Mouse (Mus musculus) kidney, adult 2 months (tissue): ENCODE measurements around the gene Exoc6b.

Source experiments
- CTCF ChIP-seq: fragments of 200-500 bp; conservative IDR thresholded peaks from 2 replicates; pipeline ENCODE4 v1.5.1; 2011; ENCODE audit warnings: low read depth, mild to moderate bottlenecking, control low read depth, low read length, moderate library complexity, mixed read lengths; ENCODE audit not compliant: insufficient read depth, insufficient read length
- POLR2A ChIP-seq: fragments of 200-500 bp; IDR thresholded peaks from one replicate; pipeline ENCODE4 v1.6.1; 2011; ENCODE audit warnings: low read depth, low read length, control low read depth

GRCm38 (mm10) chr6:85057641-85058040 is 11.7 kb downstream of the Exoc6b start:
- TF ChIP-seq CTCF (no peak), POLR2A (no peak)
